Comparison of ENCODE assay signal across 8 mouse cellular contexts in the genomic region with DNA sequence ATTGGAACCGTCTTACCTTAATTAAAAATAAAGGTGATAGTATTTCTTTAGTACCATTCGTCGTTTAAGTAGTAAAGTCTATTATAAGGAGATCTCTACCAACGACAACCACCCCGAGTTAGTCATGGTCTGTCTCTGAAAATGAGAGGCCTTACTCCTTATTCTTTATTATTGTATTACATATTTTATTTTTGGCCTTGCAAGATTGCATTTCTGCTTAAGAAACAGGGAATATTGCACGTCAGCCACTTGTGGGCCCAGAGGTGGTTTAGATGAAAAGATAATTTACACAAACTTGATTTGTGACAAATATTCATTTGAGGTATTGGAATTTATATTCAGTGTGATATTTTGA. TPM values are rescaled to one million over a fixed set of nuclear protein-coding genes. Genes with fewer than 3 reads are reported as not detected.
DNase-seq lines count a peak whose midpoint lies in the region; ATAC-seq and TF ChIP-seq lines count a peak whose summit lies in the region.

No protein-coding gene starts in this region.

- no peak for ATAC-seq in liver, embryonic 13.5 days (ENCODE audit: low read depth)

- TF ChIP-seq POLR2A in thymus, adult 2 months (IDR thresholded peaks at IDR 0.05; ENCODE audit: control insufficient read depth, extremely low read depth, insufficient read depth, low read length, poor library complexity), result no peak

- TF ChIP-seq CTCF in gastrocnemius, adult 2 months (IDR thresholded peaks at IDR 0.05), result no peak
- TF ChIP-seq CTCF in thymus, adult 2 months (IDR thresholded peaks at IDR 0.05; ENCODE audit: borderline replicate concordance, control insufficient read depth, extremely low read depth, insufficient read depth, low read length, poor library complexity), result no peak

- H3K4me3 ChIP-seq in gastrocnemius, adult 2 months, result peak overlapping the region; percentile 97
- H3K4me3 ChIP-seq in thymus, adult 2 months (ENCODE audit: control insufficient read depth, insufficient read depth, low read length), result peak overlapping the region; percentile 83; the same call in 1 of the 2 replicates
- H3K4me3 ChIP-seq in liver, embryonic 13.5 days (replicated peaks), result peak overlapping the region; percentile 98

- no peak for DNase-seq in gastrocnemius, adult 2 months
- DNase-seq in gastrocnemius, adult 8-10 months (ENCODE audit: low spot score in 2 of 2), result no peak
- no peak for DNase-seq in thymus, adult 2 months
- DNase-seq in thymus, postnatal 25 days, result no peak
- DNase-seq in liver, embryonic 13.5 days, result no peak
- no peak for DNase-seq in cerebellum, postnatal 10 days
- no peak for DNase-seq in frontal cortex, postnatal 36 days (ENCODE audit: low spot score in 2 of 2)
- no peak for DNase-seq in thymus, postnatal 14 days

- 3% methylated on average over 6 of the region's 6 CpGs for WGBS in thymus, adult 2 months
- WGBS in liver, embryonic 13.5 days (ENCODE audit: insufficient replicate concordance), result under 1% methylated on average over 6 of the region's 6 CpGs

- H3K36me3 ChIP-seq in thymus, adult 2 months (ENCODE audit: control insufficient read depth, insufficient read depth, low read length), result no peaks in the 10 kb centered on the region
- peaks cover 12% of the 10 kb centered on the region; the same call in 1 of the 2 replicates for H3K36me3 ChIP-seq in liver, embryonic 13.5 days

- H3K27me3 ChIP-seq in thymus, adult 2 months (ENCODE audit: control insufficient read depth, insufficient read depth, low read length), result no peaks in the 10 kb centered on the region
- no peaks in the 10 kb centered on the region for H3K27me3 ChIP-seq in liver, embryonic 13.5 days

- H3K9me3 ChIP-seq in liver, embryonic 13.5 days (replicated peaks), result no peaks in the 10 kb centered on the region

- H3K4me1 ChIP-seq in thymus, adult 2 months (replicated peaks; ENCODE audit: control insufficient read depth, insufficient read depth, low read length), result peaks cover 5% of the 10 kb centered on the region; the same call in 1 of the 2 replicates
- peaks cover 47% of the 10 kb centered on the region for H3K4me1 ChIP-seq in liver, embryonic 13.5 days (replicated peaks)

- intact Hi-C loops in gastrocnemius, adult 2 months (cut with DNase I), result no loop called here

- H3K9ac ChIP-seq in liver, embryonic 13.5 days, result peak overlapping the region; percentile 98

- H3K27ac ChIP-seq in gastrocnemius, adult 2 months, result peak overlapping the region; percentile 100
- H3K27ac ChIP-seq in thymus, adult 2 months (ENCODE audit: control insufficient read depth, insufficient read depth, low read length), result no peak overlapping the region
- peak overlapping the region; percentile 98 for H3K27ac ChIP-seq in liver, embryonic 13.5 days

- peak overlapping the region; percentile 82 for H3K4me2 ChIP-seq in liver, embryonic 13.5 days

RNA-seq across cellular contexts. Expression of gene Usp34, which starts 0.8 kb away (rescaled TPM):
- total RNA-seq in gastrocnemius, adult 2 months (2021), result 10 to 100 TPM; 38.7 to 44.2 TPM
- total RNA-seq in gastrocnemius, adult 8-10 months (2022), result 10 to 100 TPM; 37.3 to 53.5 (median 43.3) TPM
- polyA plus RNA-seq in thymus, adult 2 months (2012; rRNA removed), result 17.5 and 20.7 TPM in 2 replicates
- 9.4 and 9.5 TPM in 2 replicates for polyA plus RNA-seq in liver, embryonic 13.5 days (2015; fragmentation: Nextera tagmentation; extraction: Ambion mirVana)

RNA-seq across cellular contexts. Expression of gene Xpo1, which starts 51.7 kb away (rescaled TPM):
- total RNA-seq in gastrocnemius, adult 2 months (2021), result 10 to 100 TPM; 22.3 to 28.4 TPM
- total RNA-seq in gastrocnemius, adult 8-10 months (2022), result 10 to 100 TPM; 20.9 to 31.6 (median 24.3) TPM
- polyA plus RNA-seq in thymus, adult 2 months (2012; rRNA removed), result 9.7 and 11.3 TPM in 2 replicates
- 51.4 and 71.1 TPM in 2 replicates for polyA plus RNA-seq in liver, embryonic 13.5 days (2015; fragmentation: Nextera tagmentation; extraction: Ambion mirVana)
